Mouse (Mus musculus) liver, embryonic 14.5 days (tissue): ENCODE measurements around the gene Hacd3.

Experiments
- CTCF ChIP-seq: IDR thresholded peaks from 2 replicates; pipeline ENCODE4 v1.5.1; 2016; ENCODE audit warnings: antibody characterized with exemption, low read depth, control low read depth
- EP300 ChIP-seq: IDR thresholded peaks from 2 replicates; pipeline ENCODE4 v1.6.1; 2016; ENCODE audit warnings: antibody characterized with exemption, low read depth

GRCm38 (mm10) chr9:65015461-65016222 lies 5.9 kb downstream of the Hacd3 start:
- no peak for TF ChIP-seq CTCF
- no peak for TF ChIP-seq EP300
